Mouse (Mus musculus): ENCODE measurements around the gene Dlx5. TPM values are rescaled to one million over a fixed set of nuclear protein-coding genes. Genes with fewer than 3 reads are reported as not detected.

Dlx5 gene
- polyA plus RNA-seq, 1 experiment from 2014 or later: 9.7 TPM

GRCm38 (mm10) chr6:6858571-6858970 is 23.3 kb downstream of the Dlx5 start:
- ATAC-seq: no peak
- Histone ChIP-seq H3K4me2 (ENCODE audit: low read length) (no peak overlapping the region), H3K36me3 (ENCODE audit: control insufficient read depth, insufficient read depth, low read length) (no peaks in the 10 kb centered on the region), H3K9me3 (replicated peaks; ENCODE audit: control insufficient read depth, low read length, poor library complexity, severe bottlenecking) (no peaks in the 10 kb centered on the region), H3K4me3 (ENCODE audit: low read depth, low read length) (no peak overlapping the region; the same call in 1 of the 2 replicates), H3K27ac (ENCODE audit: low read length) (no peak overlapping the region), H3K9ac (ENCODE audit: low read depth, low read length) (no peak overlapping the region), H3K27me3 (ENCODE audit: control insufficient read depth, insufficient read depth, low read depth, low read length) (peaks cover 45% of the 10 kb centered on the region), H3K4me1 (ENCODE audit: control insufficient read depth, insufficient read depth, low read length) (peaks cover 5% of the 10 kb centered on the region; the same call in 1 of the 2 replicates)
- WGBS: 0% methylated on average over 1 of the region's 1 CpGs

DNA sequence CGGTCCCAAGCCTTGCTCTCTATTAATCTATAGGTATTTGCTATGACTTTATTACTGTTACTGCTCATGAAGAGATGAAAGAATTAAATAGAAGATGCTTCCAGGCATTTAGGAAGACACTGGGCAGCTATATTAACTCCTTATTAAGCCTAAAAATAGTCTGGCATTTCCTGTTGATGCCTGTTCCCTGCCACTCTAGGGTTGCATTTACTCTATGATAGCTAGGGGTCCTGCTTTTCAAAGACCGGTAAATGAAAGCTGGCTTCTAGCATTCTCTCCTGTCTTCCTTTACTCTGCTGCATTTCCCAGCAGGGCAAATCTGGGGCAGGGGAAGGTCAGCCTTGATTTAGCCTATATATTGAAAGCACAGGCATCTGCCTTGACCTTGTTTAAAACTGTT is 24.1 kb downstream of the Dlx5 start:
- WGBS: 5% methylated on average over 2 of the region's 2 CpGs
- H3K4me2 ChIP-seq (ENCODE audit: low read length): peak overlapping the region; percentile 20
- H3K9me3 ChIP-seq (replicated peaks; ENCODE audit: control insufficient read depth, low read length, poor library complexity, severe bottlenecking): no peaks in the 10 kb centered on the region
- no peak overlapping the region for H3K4me3 ChIP-seq (ENCODE audit: low read depth, low read length)
- H3K4me1 ChIP-seq (ENCODE audit: control insufficient read depth, insufficient read depth, low read length): no peaks in the 10 kb centered on the region
- no peak overlapping the region for H3K27ac ChIP-seq (ENCODE audit: low read length)
- H3K36me3 ChIP-seq (ENCODE audit: control insufficient read depth, insufficient read depth, low read length): no peaks in the 10 kb centered on the region
- ATAC-seq: no peak
- peaks cover 52% of the 10 kb centered on the region for H3K27me3 ChIP-seq (ENCODE audit: control insufficient read depth, insufficient read depth, low read depth, low read length)
- H3K9ac ChIP-seq (ENCODE audit: low read depth, low read length): no peak overlapping the region

- Histone ChIP-seq H3K27ac (ENCODE audit: low read length) (no peak overlapping the region), H3K27me3 (ENCODE audit: control insufficient read depth, insufficient read depth, low read depth, low read length) (peaks cover 61% of the 10 kb centered on the region), H3K4me2 (ENCODE audit: low read length) (peak overlapping the region; percentile 37), H3K4me3 (ENCODE audit: low read depth, low read length) (no peak overlapping the region), H3K36me3 (ENCODE audit: control insufficient read depth, insufficient read depth, low read length) (no peaks in the 10 kb centered on the region), H3K4me1 (ENCODE audit: control insufficient read depth, insufficient read depth, low read length) (no peaks in the 10 kb centered on the region), H3K9ac (ENCODE audit: low read depth, low read length) (no peak overlapping the region), H3K9me3 (replicated peaks; ENCODE audit: control insufficient read depth, low read length, poor library complexity, severe bottlenecking) (no peaks in the 10 kb centered on the region)
- no peak for ATAC-seq
- under 1% methylated on average over 4 of the region's 4 CpGs for WGBS
These were observed 25.0 kb downstream of the Dlx5 start for GRCm38 (mm10) chr6:6856881-6857280.

GRCm38 (mm10) chr6:6856316-6856715 is 25.6 kb downstream of the Dlx5 start:
- no peak overlapping the region for H3K27ac ChIP-seq (ENCODE audit: low read length)
- H3K4me2 ChIP-seq (ENCODE audit: low read length): peak overlapping the region; percentile 37
- H3K9ac ChIP-seq (ENCODE audit: low read depth, low read length): no peak overlapping the region
- H3K27me3 ChIP-seq (ENCODE audit: control insufficient read depth, insufficient read depth, low read depth, low read length): peaks cover 64% of the 10 kb centered on the region
- no peaks in the 10 kb centered on the region for H3K9me3 ChIP-seq (replicated peaks; ENCODE audit: control insufficient read depth, low read length, poor library complexity, severe bottlenecking)
- H3K36me3 ChIP-seq (ENCODE audit: control insufficient read depth, insufficient read depth, low read length): no peaks in the 10 kb centered on the region
- H3K4me3 ChIP-seq (ENCODE audit: low read depth, low read length): no peak overlapping the region
- ATAC-seq: no peak
- under 1% methylated on average over 20 of the region's 20 CpGs for WGBS
- H3K4me1 ChIP-seq (ENCODE audit: control insufficient read depth, insufficient read depth, low read length): no peaks in the 10 kb centered on the region

DNA sequence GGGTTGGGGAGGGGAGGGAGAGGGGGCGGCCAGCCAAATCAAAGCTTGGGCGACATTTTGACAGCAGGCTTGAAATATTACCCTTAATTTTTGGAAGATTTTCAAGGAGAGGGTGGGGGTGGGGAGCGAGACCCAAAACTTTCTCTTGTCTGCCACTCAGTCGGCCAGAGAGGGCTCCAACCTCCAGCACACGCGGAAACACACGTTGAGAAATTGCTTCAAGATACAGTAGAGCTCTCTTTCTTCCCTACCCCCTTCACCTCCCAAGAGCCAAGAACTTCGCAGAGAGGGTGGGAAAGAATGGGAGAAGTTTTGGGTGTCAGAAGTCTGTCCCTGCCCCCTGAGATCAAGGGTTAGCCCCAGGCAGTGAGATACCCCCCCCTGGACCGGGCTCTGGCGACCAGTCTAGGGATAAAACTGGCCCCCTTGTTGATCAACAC is 26.1 kb downstream of the Dlx5 start:
- H3K9me3 ChIP-seq (replicated peaks; ENCODE audit: control insufficient read depth, low read length, poor library complexity, severe bottlenecking): no peaks in the 10 kb centered on the region
- WGBS: 2% methylated on average over 10 of the region's 10 CpGs
- H3K27me3 ChIP-seq (ENCODE audit: control insufficient read depth, insufficient read depth, low read depth, low read length): peaks cover 68% of the 10 kb centered on the region
- H3K4me2 ChIP-seq (ENCODE audit: low read length): peak overlapping the region; percentile 37; the same call in 1 of the 2 replicates
- H3K27ac ChIP-seq (ENCODE audit: low read length): no peak overlapping the region
- peak; percentile 43; the same call in 1 of the 2 replicates for ATAC-seq
- no peak overlapping the region for H3K4me3 ChIP-seq (ENCODE audit: low read depth, low read length)
- no peaks in the 10 kb centered on the region for H3K36me3 ChIP-seq (ENCODE audit: control insufficient read depth, insufficient read depth, low read length)
- no peaks in the 10 kb centered on the region for H3K4me1 ChIP-seq (ENCODE audit: control insufficient read depth, insufficient read depth, low read length)
- H3K9ac ChIP-seq (ENCODE audit: low read depth, low read length): no peak overlapping the region

- under 1% methylated on average over 25 of the region's 25 CpGs for WGBS
- Histone ChIP-seq H3K4me1 (ENCODE audit: control insufficient read depth, insufficient read depth, low read length) (no peaks in the 10 kb centered on the region), H3K27me3 (ENCODE audit: control insufficient read depth, insufficient read depth, low read depth, low read length) (peaks cover 71% of the 10 kb centered on the region), H3K4me2 (ENCODE audit: low read length) (peak overlapping the region; percentile 14), H3K4me3 (ENCODE audit: low read depth, low read length) (no peak overlapping the region), H3K36me3 (ENCODE audit: control insufficient read depth, insufficient read depth, low read length) (no peaks in the 10 kb centered on the region), H3K27ac (ENCODE audit: low read length) (no peak overlapping the region), H3K9ac (ENCODE audit: low read depth, low read length) (no peak overlapping the region), H3K9me3 (replicated peaks; ENCODE audit: control insufficient read depth, low read length, poor library complexity, severe bottlenecking) (no peaks in the 10 kb centered on the region)
- no peak for ATAC-seq
These were observed 26.8 kb downstream of the Dlx5 start for GRCm38 (mm10) chr6:6854902-6855745.

- H3K36me3 ChIP-seq (ENCODE audit: control insufficient read depth, insufficient read depth, low read length): no peaks in the 10 kb centered on the region
- no peaks in the 10 kb centered on the region for H3K4me1 ChIP-seq (ENCODE audit: control insufficient read depth, insufficient read depth, low read length)
- H3K9me3 ChIP-seq (replicated peaks; ENCODE audit: control insufficient read depth, low read length, poor library complexity, severe bottlenecking): no peaks in the 10 kb centered on the region
- peak overlapping the region; percentile 12; the same call in 1 of the 2 replicates for H3K4me2 ChIP-seq (ENCODE audit: low read length)
- H3K27ac ChIP-seq (ENCODE audit: low read length): no peak overlapping the region
- peaks cover 69% of the 10 kb centered on the region for H3K27me3 ChIP-seq (ENCODE audit: control insufficient read depth, insufficient read depth, low read depth, low read length)
- WGBS: under 1% methylated on average over 9 of the region's 9 CpGs
- no peak for ATAC-seq
- H3K9ac ChIP-seq (ENCODE audit: low read depth, low read length): no peak overlapping the region
- H3K4me3 ChIP-seq (ENCODE audit: low read depth, low read length): no peak overlapping the region
These were observed 27.7 kb downstream of the Dlx5 start for GRCm38 (mm10) chr6:6854176-6854575.

DNA sequence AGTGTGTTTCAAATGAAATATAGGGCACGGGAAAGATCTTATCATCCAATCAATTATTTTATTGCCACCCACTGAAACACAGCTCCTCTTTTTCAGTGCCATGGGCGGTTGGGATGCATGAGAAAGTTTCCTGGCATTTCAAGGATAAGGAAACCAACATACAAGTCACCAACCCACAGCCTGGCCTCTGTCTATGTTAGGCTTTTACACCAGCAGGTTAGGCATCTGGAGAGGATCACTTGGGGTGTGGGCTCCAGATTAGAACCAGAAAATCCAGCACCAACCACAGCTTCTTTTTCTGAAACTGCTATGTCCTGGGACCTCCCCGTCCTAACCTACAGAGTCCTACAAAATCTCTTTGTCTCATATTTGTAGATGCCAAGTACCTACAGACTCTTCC is 28.9 kb downstream of the Dlx5 start:
- Histone ChIP-seq H3K36me3 (ENCODE audit: control insufficient read depth, insufficient read depth, low read length) (no peaks in the 10 kb centered on the region), H3K27me3 (ENCODE audit: control insufficient read depth, insufficient read depth, low read depth, low read length) (peaks cover 64% of the 10 kb centered on the region), H3K9me3 (replicated peaks; ENCODE audit: control insufficient read depth, low read length, poor library complexity, severe bottlenecking) (no peaks in the 10 kb centered on the region), H3K4me3 (ENCODE audit: low read depth, low read length) (no peak overlapping the region), H3K27ac (ENCODE audit: low read length) (no peak overlapping the region), H3K4me1 (ENCODE audit: control insufficient read depth, insufficient read depth, low read length) (no peaks in the 10 kb centered on the region), H3K4me2 (ENCODE audit: low read length) (no peak overlapping the region), H3K9ac (ENCODE audit: low read depth, low read length) (no peak overlapping the region)
- ATAC-seq: no peak
- 31% methylated on average over 3 of the region's 3 CpGs for WGBS

GRCm38 (mm10) chr6:6851166-6851565 is 30.7 kb downstream of the Dlx5 start:
- ATAC-seq: no peak
- Histone ChIP-seq H3K4me2 (ENCODE audit: low read length) (no peak overlapping the region), H3K4me1 (ENCODE audit: control insufficient read depth, insufficient read depth, low read length) (no peaks in the 10 kb centered on the region), H3K27me3 (ENCODE audit: control insufficient read depth, insufficient read depth, low read depth, low read length) (peaks cover 60% of the 10 kb centered on the region), H3K4me3 (ENCODE audit: low read depth, low read length) (no peak overlapping the region), H3K9ac (ENCODE audit: low read depth, low read length) (no peak overlapping the region), H3K9me3 (replicated peaks; ENCODE audit: control insufficient read depth, low read length, poor library complexity, severe bottlenecking) (no peaks in the 10 kb centered on the region), H3K36me3 (ENCODE audit: control insufficient read depth, insufficient read depth, low read length) (no peaks in the 10 kb centered on the region), H3K27ac (ENCODE audit: low read length) (no peak overlapping the region)
- WGBS: 3% methylated on average over 10 of the region's 10 CpGs
